15 mouse cellular contexts compared by ENCODE assay signal in the genomic region with DNA sequence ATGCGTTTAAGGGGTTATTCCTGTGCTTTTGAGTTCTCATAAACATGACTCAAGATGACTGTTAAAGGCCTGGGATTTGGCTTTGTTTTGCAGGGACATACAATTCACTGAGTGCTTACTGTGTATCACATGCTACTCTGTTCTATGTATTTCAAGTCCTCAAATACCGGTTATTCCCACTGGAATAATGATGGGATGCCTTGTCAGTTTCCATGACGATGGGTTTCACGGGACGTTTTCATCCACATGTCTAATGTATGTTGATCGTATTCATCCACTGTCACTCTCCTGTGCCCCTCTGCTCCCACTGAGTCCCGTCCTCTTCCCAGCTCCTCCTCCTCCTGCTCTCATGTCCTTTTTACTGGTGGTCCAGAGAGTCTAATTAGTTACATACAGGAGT.
"Had no signal": no experiment of that assay in that cellular context is flagged by ENCODE, and none has a peak within 500 bp of the region (broad histone marks: within the 10 kb centered on the region; RNA-seq: fewer than 3 reads in every experiment).

No protein-coding gene starts in this region.

- H3K27me3 ChIP-seq: liver, embryonic 13.5 days; neural tube, embryonic 13.5 days had no signal

- H3K9ac ChIP-seq: liver, embryonic 13.5 days; neural tube, embryonic 13.5 days had no signal

- H3K4me3 ChIP-seq: left cerebral cortex, adult 2 months; liver, embryonic 13.5 days; neural tube, embryonic 13.5 days had no signal

- H3K9me3 ChIP-seq: liver, embryonic 13.5 days; neural tube, embryonic 13.5 days had no signal

- H3K27ac ChIP-seq: left cerebral cortex, adult 2 months; liver, embryonic 13.5 days; neural tube, embryonic 13.5 days had no signal

- DNase-seq: kidney, adult 18-20 months; kidney, adult 9 months; kidney, postnatal 14 days; kidney, postnatal 4 days; layer of hippocampus, postnatal 36 days; liver, embryonic 13.5 days; lung, adult 2 months; lung, postnatal 14 days; lung, postnatal 4 days; thymus, adult 18-20 months; thymus, postnatal 14 days; thymus, postnatal 4 days had no signal

- H3K4me2 ChIP-seq: liver, embryonic 13.5 days; neural tube, embryonic 13.5 days had no signal

- H3K36me3 ChIP-seq: liver, embryonic 13.5 days; neural tube, embryonic 13.5 days had no signal

- ATAC-seq: intestine, embryonic 16.5 days had no signal
